10 mouse cellular contexts compared by ENCODE assay signal in the genomic region with DNA sequence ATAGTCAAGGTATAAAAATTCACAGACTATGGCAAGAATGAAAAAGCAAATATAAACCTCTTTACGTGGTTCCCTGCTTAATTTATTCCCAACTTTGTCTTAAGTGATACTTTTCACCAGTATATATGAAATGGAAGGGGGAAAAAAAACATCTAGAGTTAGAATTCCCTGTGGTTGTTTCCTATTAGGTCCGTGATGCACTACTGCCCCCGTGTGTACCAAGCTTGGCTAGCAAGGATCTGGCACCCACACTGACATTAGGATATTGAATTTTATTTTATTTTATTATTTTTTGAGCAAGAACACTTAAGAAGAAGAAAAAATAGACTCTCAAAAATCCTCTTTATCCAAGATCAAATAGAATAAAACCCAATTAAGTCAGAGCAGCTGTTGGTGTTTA.
DNase-seq lines count a peak whose midpoint lies in the region; ATAC-seq lines count a peak whose summit lies in the region.
"Had no signal": no experiment of that assay in that cellular context is flagged by ENCODE, and none has a peak within 500 bp of the region (broad histone marks: within the 10 kb centered on the region; RNA-seq: fewer than 3 reads in every experiment).

No protein-coding gene starts in this region.

- no peaks in the 10 kb centered on the region for H3K9me3 ChIP-seq in neural tube, embryonic 11.5 days (ENCODE audit: control insufficient read depth, low read length)
- H3K9me3 ChIP-seq in embryonic facial prominence, embryonic 11.5 days (replicated peaks; ENCODE audit: control insufficient read depth, low read length), result no peaks in the 10 kb centered on the region
- H3K9me3 ChIP-seq: limb, embryonic 15.5 days had no signal

- no peaks in the 10 kb centered on the region for H3K4me1 ChIP-seq in neural tube, embryonic 11.5 days (ENCODE audit: control insufficient read depth, insufficient read depth, low read length)
- H3K4me1 ChIP-seq in embryonic facial prominence, embryonic 11.5 days (ENCODE audit: control insufficient read depth, insufficient read depth, low read length), result no peaks in the 10 kb centered on the region
- H3K4me1 ChIP-seq: limb, embryonic 15.5 days had no signal

- 39% methylated on average over 3 of the region's 3 CpGs for WGBS in neural tube, embryonic 11.5 days
- 43% methylated on average over 3 of the region's 3 CpGs for WGBS in embryonic facial prominence, embryonic 11.5 days

- H3K4me2 ChIP-seq in neural tube, embryonic 11.5 days (ENCODE audit: low read depth), result no peak overlapping the region
- no peak overlapping the region for H3K4me2 ChIP-seq in embryonic facial prominence, embryonic 11.5 days (ENCODE audit: low read depth, low read length)
- H3K4me2 ChIP-seq: limb, embryonic 15.5 days had no signal

- intact Hi-C loops in gastrocnemius, postnatal 14 days (cut with DNase I; ENCODE audit: low total_unique reads), result no loop called here
- intact Hi-C loops in gastrocnemius, postnatal 36 days (cut with DNase I), result no loop called here
- intact Hi-C loops in left cerebral cortex, postnatal 4 days (cut with DNase I), result loop anchor here (10.0 kb wide), 2 partner anchors 1561 to 1681 kb away; no protein-coding TSS in a partner anchor

- no peak overlapping the region for H3K27ac ChIP-seq in neural tube, embryonic 11.5 days (ENCODE audit: low read depth, low read length)
- H3K27ac ChIP-seq in embryonic facial prominence, embryonic 11.5 days (replicated peaks; ENCODE audit: low read depth, low read length), result no peak overlapping the region
- H3K27ac ChIP-seq: limb, embryonic 15.5 days had no signal

- DNase-seq in gastrocnemius, postnatal 14 days, result peak; percentile 7
- no peak for DNase-seq in gastrocnemius, postnatal 36 days
- DNase-seq in neural tube, embryonic 11.5 days (ENCODE audit: low spot score), result peak; percentile 67
- DNase-seq in neural tube, embryonic 10.5 days (ENCODE audit: extremely low spot score, low spot score), result no peak
- peak; percentile 57 for DNase-seq in embryonic facial prominence, embryonic 11.5 days (ENCODE audit: low spot score)
- peak; percentile 60 for DNase-seq in left cerebral cortex, postnatal 4 days

- no peak overlapping the region for H3K4me3 ChIP-seq in neural tube, embryonic 11.5 days (ENCODE audit: low read depth, low read length)
- no peak overlapping the region for H3K4me3 ChIP-seq in embryonic facial prominence, embryonic 11.5 days (ENCODE audit: low read depth, low read length)
- H3K4me3 ChIP-seq: limb, embryonic 15.5 days had no signal

- H3K9ac ChIP-seq in neural tube, embryonic 11.5 days (ENCODE audit: low read length), result no peak overlapping the region
- no peak overlapping the region for H3K9ac ChIP-seq in embryonic facial prominence, embryonic 11.5 days (replicated peaks; ENCODE audit: low read length)
- H3K9ac ChIP-seq: limb, embryonic 15.5 days had no signal

- no peaks in the 10 kb centered on the region for H3K36me3 ChIP-seq in neural tube, embryonic 11.5 days (ENCODE audit: control insufficient read depth, insufficient read depth, low read length)
- H3K36me3 ChIP-seq in embryonic facial prominence, embryonic 11.5 days (replicated peaks; ENCODE audit: control insufficient read depth, insufficient read depth, low read depth, low read length), result no peaks in the 10 kb centered on the region
- H3K36me3 ChIP-seq: G1E; limb, embryonic 15.5 days had no signal

- no peak for ATAC-seq in neural tube, embryonic 11.5 days (ENCODE audit: insufficient read depth, low FRiP score, low TSS enrichment)
- ATAC-seq in embryonic facial prominence, embryonic 11.5 days (replicated peaks; ENCODE audit: insufficient number of reproducible peaks, low FRiP score, low TSS enrichment, low read depth), result no peak
- ATAC-seq in megakaryocyte progenitor cell, adult 5-6 weeks (replicated peaks; ENCODE audit: poor library complexity), result no peak
- ATAC-seq in inflammation-experienced regulatory T-cells, adult 6 months, result no peak

- H3K27me3 ChIP-seq in neural tube, embryonic 11.5 days (ENCODE audit: control insufficient read depth, insufficient read depth, low read length), result no peaks in the 10 kb centered on the region
- no peaks in the 10 kb centered on the region for H3K27me3 ChIP-seq in embryonic facial prominence, embryonic 11.5 days (ENCODE audit: control insufficient read depth, insufficient read depth, low read length)

Comparison
In these comparisons a context has a peak if more than half of its experiments do, and no peak if none do; other contexts are left out.
1. DNase-seq: peak in gastrocnemius, postnatal 14 days (single experiment), neural tube, embryonic 11.5 days (single experiment), embryonic facial prominence, embryonic 11.5 days (single experiment) and left cerebral cortex, postnatal 4 days (single experiment); none in gastrocnemius, postnatal 36 days (0 of 2) and neural tube, embryonic 10.5 days (single experiment).